Mouse (Mus musculus) heart, adult 2 months (tissue): Measurements from ENCODE around the gene Cav2. TPM values are rescaled to one million over a fixed set of nuclear protein-coding genes. Genes with fewer than 3 reads are reported as not detected.

Experiments
- DNase-seq, 2 experiments: peaks; one replicate each; pipeline ENCODE4 v3.0.0; 2021
- H3K27ac ChIP-seq: fragments of 200-600 bp; 2 replicates; pipeline ENCODE4 v1.8.1; 2022
- H3K27me3 ChIP-seq: fragments of 200-500 bp; 2 replicates; pipeline ENCODE4 v1.6.1; 2012; ENCODE audit warnings: mild to moderate bottlenecking, low read length, inconsistent platforms, mixed read lengths; ENCODE audit not compliant: control insufficient read depth, insufficient read depth
- H3K36me3 ChIP-seq: fragments of 200-500 bp; 2 replicates; pipeline ENCODE4 v1.6.1; 2012; ENCODE audit warnings: low read length, inconsistent platforms; ENCODE audit not compliant: control insufficient read depth, insufficient read depth
- H3K4me1 ChIP-seq: fragments of 200-500 bp; 2 replicates; pipeline ENCODE4 v1.6.1; 2011; ENCODE audit warnings: low read length; ENCODE audit not compliant: control insufficient read depth, insufficient read depth
- H3K4me3 ChIP-seq: fragments of 200-600 bp; 2 replicates; pipeline ENCODE4 v1.8.1; 2022
- H3K79me2 ChIP-seq: fragments of 200-500 bp; replicated peaks from 2 replicates; pipeline ENCODE4 v1.6.1; 2012; ENCODE audit warnings: mild to moderate bottlenecking, inconsistent platforms, low read length, moderate library complexity, mixed read lengths; ENCODE audit not compliant: control insufficient read depth, insufficient read depth
- H3K9ac ChIP-seq: fragments of 200-500 bp; 2 replicates; pipeline ENCODE4 v1.6.1; 2012; ENCODE audit warnings: low read depth, mild to moderate bottlenecking, control low read depth, inconsistent platforms, low read length, mixed read lengths
- CTCF ChIP-seq: fragments of 200-600 bp; IDR thresholded peaks from 2 replicates; pipeline ENCODE4 v1.8.1; 2022; ENCODE audit warnings: antibody characterized with exemption, mild to moderate bottlenecking, moderate library complexity
- EP300 ChIP-seq: fragments of 200-500 bp; IDR thresholded peaks from 2 replicates; pipeline ENCODE4 v1.6.1; 2011; ENCODE audit warnings: low read depth, low read length, control low read depth; ENCODE audit not compliant: insufficient read depth
- POLR2A ChIP-seq: fragments of 200-500 bp; IDR thresholded peaks from 2 replicates; pipeline ENCODE4 v1.6.1; 2011; ENCODE audit warnings: mild to moderate bottlenecking, low read depth, low read length, control low read depth; ENCODE audit not compliant: insufficient read depth
- WGBS: fragments of 180-500 bp; shearing (Covaris S2); methylation state at CpG from one replicate; pipeline ENCODE4 v1.1.7; 2018; 5-methylcytosine and 5-hydroxymethylcytosine counted together
- intact Hi-C: fragments of 180-260 bp; cut with DNase I; formaldehyde crosslinking; loops from one replicate; pipeline ENCODE4 v1.15.1; 2025
- polyA plus RNA-seq: library from polyadenylated mRNA; depleted of rRNA; stranded (reverse); fragments of >200 nt; gene quantifications from 2 replicates; pipeline ENCODE4 v1.2.3, GENCODE M21; 2012
- total RNA-seq, 2 experiments: library from RNA; stranded (reverse); gene quantifications; 2 replicates each; pipeline ENCODE4 v1.2.3; 2021

Gene Cav2
- total and polyA plus RNA-seq, 3 experiments: 40.7 to 54.2 (median 44.8) TPM

DNA sequence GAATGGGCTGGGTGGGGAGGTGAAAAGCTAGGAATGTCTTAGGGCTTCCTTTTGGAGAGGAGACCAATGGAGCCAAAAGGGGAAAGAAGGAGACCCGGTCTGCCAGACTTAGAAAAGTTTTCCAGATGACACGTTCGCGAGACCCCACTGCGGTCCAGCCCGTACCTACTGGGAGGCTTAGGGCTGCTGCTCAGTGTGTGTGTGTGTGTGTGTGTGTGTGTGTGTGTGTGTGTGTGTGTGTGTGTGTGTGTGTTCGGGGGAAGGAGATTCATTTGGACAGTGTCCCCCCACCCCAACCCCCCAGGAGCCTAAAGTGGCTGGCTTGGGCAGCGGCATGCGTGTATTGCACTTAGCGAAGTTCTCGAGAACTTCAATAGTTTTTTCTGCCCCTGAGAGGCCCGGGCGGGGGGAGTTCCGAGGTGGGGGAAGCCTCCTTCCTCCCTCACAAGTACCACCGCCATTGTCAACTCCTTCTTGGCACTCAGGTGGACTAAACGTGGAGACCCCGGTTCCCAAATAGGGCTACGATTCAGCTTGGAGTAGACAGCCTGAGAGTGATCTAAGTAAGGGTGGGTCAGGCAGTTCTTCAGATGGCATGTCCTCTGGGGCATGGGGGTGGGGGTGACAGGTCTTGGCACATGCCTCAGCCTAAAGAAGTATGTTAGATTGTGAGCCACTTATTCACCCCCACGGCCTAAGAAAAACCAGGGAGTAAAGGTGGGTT lies 25.8 kb downstream of the Cav2 start:
- Histone ChIP-seq H3K36me3 (no peaks in the 10 kb centered on the region; the same call in 1 of the 2 replicates), H3K9ac (peak overlapping the region; percentile 89), H3K27ac (peak overlapping the region; percentile 97), H3K27me3 (no peaks in the 10 kb centered on the region), H3K79me2 (no peaks in the 10 kb centered on the region), H3K4me3 (peak overlapping the region; percentile 66), H3K4me1 (no peaks in the 10 kb centered on the region)
- DNase-seq: peak; percentile 42 to 55
- under 1% methylated on average over 18 of the region's 19 CpGs for WGBS
- TF ChIP-seq CTCF (no peak), EP300 (no peak), POLR2A (no peak)
- intact Hi-C loops: loop anchor here (1.0 to 2.0 kb wide), 5 partner anchors 20 to 196 kb away; no protein-coding TSS in a partner anchor

DNA sequence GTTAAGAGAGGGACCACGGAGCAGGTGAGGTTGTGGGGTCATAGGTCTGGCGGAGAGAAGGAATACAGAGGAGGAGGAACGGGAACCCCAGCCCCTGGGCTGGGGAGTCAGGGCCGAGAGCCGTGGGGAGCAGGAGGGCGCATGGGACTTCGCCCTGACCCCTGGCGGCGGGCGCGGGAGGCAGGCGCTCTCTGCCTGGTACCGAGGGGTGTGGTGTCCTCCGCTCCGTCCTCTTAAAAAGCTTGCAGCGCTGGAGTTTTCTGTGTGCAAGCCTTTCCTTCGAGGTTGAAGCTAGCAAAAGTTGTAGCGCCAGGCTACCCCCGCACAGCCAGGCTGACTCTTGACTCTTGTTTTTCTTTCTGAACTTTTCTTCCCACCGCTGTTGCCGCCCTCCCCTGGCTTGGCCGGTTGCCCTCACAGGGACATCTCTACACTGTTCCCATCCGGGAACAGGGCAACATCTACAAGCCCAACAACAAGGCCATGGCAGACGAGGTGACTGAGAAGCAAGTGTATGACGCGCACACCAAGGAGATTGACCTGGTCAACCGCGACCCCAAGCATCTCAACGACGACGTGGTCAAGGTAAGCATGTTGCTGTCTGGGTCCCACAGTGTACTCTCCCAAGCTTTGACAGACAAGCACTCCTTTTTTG lies 26.6 kb downstream of the Cav2 start:
- no peaks in the 10 kb centered on the region for H3K27me3 ChIP-seq
- peaks cover 3% of the 10 kb centered on the region for H3K36me3 ChIP-seq
- 5% methylated on average over 29 of the region's 31 CpGs for WGBS
- H3K79me2 ChIP-seq: no peaks in the 10 kb centered on the region
- H3K4me3 ChIP-seq: peak overlapping the region; percentile 66
- no peaks in the 10 kb centered on the region for H3K4me1 ChIP-seq
- intact Hi-C loops: loop anchor here (1.0 to 2.0 kb wide), 5 partner anchors 26 to 197 kb away; partner anchors contain the start of gene Cav2
- H3K9ac ChIP-seq: peak overlapping the region; percentile 89
- peak overlapping the region; percentile 97 for H3K27ac ChIP-seq
- TF ChIP-seq CTCF (peak; percentile 91), POLR2A (peak; percentile 43; the same call in 1 of the 2 replicates), EP300 (peak; percentile 25; the same call in 1 of the 2 replicates)
- peak; percentile 84 to 86 for DNase-seq

DNA sequence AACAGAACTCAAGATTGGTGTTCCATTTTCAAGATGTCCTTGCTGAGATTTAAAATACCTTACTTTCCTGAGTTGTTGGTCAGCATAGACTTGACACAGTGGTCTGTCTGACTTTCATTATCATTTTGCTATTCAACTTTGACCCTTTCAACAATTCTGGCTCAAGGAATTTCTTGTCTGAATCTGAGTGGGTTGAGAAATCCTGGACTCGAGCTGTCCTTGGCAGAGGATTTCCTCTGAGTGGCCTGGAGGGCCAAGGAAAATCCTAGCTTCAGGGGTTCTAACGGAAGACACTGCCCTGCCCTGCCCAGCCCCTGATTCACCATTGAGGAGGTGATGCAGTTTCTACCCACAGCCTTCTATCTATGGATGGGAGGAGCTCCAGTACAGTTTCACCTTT lies 27.7 kb downstream of the Cav2 start:
- 34% methylated on average over 2 of the region's 2 CpGs for WGBS
- peak overlapping the region; percentile 97 for H3K27ac ChIP-seq
- no peaks in the 10 kb centered on the region for H3K79me2 ChIP-seq
- no peaks in the 10 kb centered on the region for H3K27me3 ChIP-seq
- TF ChIP-seq CTCF (no peak), POLR2A (no peak), EP300 (no peak)
- H3K36me3 ChIP-seq: peaks cover 8% of the 10 kb centered on the region
- H3K9ac ChIP-seq: peak overlapping the region; percentile 41
- peak in 1 of 2 experiments; percentile 48 for DNase-seq
- H3K4me1 ChIP-seq: no peaks in the 10 kb centered on the region
- intact Hi-C loops: loop anchor here (1.0 kb wide), 2 partner anchors 27 to 137 kb away; partner anchors contain the start of gene Cav2
- H3K4me3 ChIP-seq: peak overlapping the region; percentile 66

DNA sequence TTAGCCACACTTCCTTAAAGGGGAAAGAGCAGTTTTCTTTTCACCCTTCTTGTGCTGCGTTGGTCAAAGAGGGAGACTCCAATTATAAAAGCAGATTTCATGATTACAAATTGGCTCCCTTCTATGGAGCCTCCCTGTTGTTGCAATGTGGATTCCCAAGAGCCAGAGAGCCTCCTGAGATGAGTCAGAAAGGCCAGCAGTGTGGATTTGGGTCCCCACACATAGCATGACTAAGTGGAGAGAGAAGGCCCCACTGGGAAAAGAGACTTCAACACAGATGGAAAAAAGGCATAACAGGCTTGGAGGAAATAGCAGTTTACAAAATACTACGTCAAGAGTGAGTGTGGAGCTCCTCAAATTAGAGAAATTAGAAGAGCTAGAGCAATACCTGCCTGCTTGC lies 28.3 kb downstream of the Cav2 start:
- H3K36me3 ChIP-seq: peaks cover 12% of the 10 kb centered on the region
- peak overlapping the region; percentile 97 for H3K27ac ChIP-seq
- DNase-seq: peak in 1 of 2 experiments; percentile 39
- H3K4me3 ChIP-seq: peak overlapping the region; percentile 66
- no peaks in the 10 kb centered on the region for H3K27me3 ChIP-seq
- intact Hi-C loops: no loop called here
- TF ChIP-seq EP300 (no peak), POLR2A (0 out of 2 replicates have a peak, but pooled peaks have one; percentile 8)
- peak overlapping the region; percentile 50 for H3K9ac ChIP-seq
- H3K4me1 ChIP-seq: no peaks in the 10 kb centered on the region
- no peaks in the 10 kb centered on the region for H3K79me2 ChIP-seq
- 31% methylated on average over 2 of the region's 2 CpGs for WGBS

DNA sequence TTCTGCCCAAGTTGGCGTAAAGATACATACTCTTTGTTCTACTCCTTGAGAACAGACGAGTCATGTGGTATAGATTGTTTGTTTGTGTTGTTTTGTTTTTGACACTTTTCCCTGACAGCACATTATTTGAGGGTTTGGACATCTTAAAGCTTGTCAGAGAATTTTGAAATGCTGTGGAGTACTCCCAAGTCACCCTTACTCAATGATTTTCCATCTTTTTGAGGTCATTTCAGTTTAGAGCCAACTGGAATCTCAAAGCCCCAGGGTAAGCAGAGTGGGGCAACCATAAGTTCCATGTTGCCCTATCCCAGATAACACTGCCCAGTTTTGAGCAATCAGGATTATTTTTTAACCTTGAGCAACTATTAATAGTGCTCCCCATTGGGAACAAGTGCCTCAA lies 33.3 kb downstream of the Cav2 start:
- Histone ChIP-seq H3K4me1 (peaks cover 15% of the 10 kb centered on the region), H3K79me2 (no peaks in the 10 kb centered on the region), H3K9ac (no peak overlapping the region), H3K27ac (peak overlapping the region; percentile 81), H3K27me3 (no peaks in the 10 kb centered on the region), H3K4me3 (peak overlapping the region; percentile 36), H3K36me3 (peaks cover 37% of the 10 kb centered on the region)
- WGBS: 52% methylated on average over 2 of the region's 2 CpGs
- intact Hi-C loops: loop anchor here (2.0 kb wide), 1 partner anchor 117 kb away; no protein-coding TSS in a partner anchor
- TF ChIP-seq CTCF (no peak), EP300 (no peak), POLR2A (no peak)
- DNase-seq: no peak
